Mouse (Mus musculus) right cerebral cortex, postnatal 4 days (tissue): ENCODE results near the gene Txndc2.

Experiments used
- DNase-seq: peaks from one replicate; pipeline ENCODE4 v3.0.0-alpha.2; 2022

Txndc2 gene

GRCm38 (mm10) chr17:65611721-65612120 lies 30.2 kb downstream of the Txndc2 start:
- no peak for DNase-seq

- no peak for DNase-seq
These were observed 33.2 kb downstream of the Txndc2 start for GRCm38 (mm10) chr17:65608743-65609142.

DNA sequence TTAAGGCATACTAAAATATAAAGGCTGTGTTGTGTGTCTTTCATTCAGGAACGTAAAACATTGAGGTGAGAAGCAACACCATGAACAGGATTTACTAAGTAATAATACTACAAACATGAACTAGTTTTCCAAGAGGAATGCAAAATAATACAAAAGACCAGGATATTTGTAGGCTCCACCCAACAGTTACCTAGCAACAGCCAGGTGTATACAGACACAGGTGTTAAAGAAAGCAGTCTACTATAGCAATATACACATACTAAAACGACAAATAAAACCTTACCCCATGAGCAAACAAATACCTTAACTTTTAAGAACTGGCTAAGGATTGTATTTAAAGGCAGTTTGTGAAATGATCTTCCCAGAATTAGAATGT lies 33.7 kb downstream of the Txndc2 start:
- DNase-seq, result no peak

GRCm38 (mm10) chr17:65607574-65608311 lies 34.2 kb downstream of the Txndc2 start:
- DNase-seq, result no peak

DNA sequence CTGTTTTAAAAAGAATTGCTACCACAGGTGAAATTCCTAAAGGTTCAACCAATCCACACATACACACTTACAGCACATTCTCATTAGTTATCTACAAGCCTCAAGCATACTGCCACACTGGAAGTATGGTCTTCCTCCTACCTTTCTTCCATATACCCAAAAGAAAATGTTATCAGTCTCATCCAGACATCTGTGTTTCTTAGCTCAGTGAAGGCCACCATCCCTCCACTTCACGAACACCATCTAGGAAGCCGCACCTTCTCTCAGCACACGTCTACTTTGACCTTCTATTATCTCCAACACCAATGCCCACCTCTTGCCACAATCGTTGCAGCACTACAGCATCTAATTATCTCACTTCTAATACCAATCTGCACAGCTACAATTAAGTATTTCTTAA lies 36.0 kb downstream of the Txndc2 start:
- no peak for DNase-seq

- DNase-seq, result no peak
These were observed 37.1 kb downstream of the Txndc2 start for GRCm38 (mm10) chr17:65604892-65605291.

- DNase-seq, result no peak
These were observed 37.7 kb downstream of the Txndc2 start for GRCm38 (mm10) chr17:65604315-65604714.

DNA sequence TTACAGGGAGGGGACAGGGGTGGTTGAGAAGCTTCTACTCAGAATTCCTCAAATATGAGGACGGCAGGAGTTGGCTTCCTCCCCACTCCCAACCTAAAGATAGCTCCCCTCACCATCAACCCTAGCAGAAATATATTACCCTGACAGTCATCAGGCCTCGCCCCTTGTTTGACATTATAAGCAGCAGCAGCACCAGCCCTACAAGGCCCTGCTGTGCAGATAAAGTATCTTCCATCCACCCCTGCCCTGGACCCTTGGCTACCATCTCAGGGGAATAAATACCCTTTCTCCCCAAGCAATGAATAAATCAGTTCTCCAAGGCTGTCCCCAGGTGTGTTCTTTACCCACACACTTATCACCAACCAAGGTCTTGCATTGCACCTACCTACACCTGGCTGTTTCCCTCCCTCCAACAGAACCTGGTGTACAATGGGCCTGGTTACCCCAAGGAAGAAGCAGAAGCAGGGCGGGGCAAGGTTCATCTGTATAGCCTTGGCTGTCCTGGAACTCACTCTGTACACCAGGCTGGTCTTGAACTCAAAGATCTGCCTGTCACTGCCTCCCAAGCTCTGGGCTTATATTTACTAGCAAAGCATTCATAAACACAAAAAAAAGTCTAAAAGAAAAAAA lies 44.0 kb downstream of the Txndc2 start:
- DNase-seq, result no peak

DNA sequence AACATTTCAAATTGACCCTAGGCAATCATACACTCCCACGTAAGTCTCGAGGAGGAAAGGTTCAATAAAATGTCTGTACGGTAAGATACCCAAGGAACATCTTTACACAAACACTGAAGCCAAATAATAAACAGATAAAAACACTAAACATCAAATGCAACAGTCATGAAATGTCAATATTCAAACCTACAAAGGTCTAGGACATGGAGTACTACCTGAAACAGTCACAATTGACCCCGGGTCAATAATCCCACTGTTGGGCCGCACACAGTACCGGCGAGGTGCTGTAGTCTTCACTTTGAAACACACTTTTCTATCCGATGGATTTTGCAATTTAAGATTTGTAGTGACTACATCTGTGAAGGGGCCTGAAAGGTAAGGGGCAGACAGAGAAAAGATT lies 47.3 kb downstream of the Txndc2 start:
- no peak for DNase-seq
